Mouse (Mus musculus) myocyte (in vitro differentiated cells): ENCODE measurements at regions not wholly inside any gene's neighbourhood (a gene's known extent, or its start where the extent isn't known, plus 50 kb on each side); places are given as distances from the start of the nearest gene placed in this dataset.
A peak's percentile ranks its signal among the peaks of the same experiment; 100 is the strongest.
"Not testable (repeated sequence)": the region's sequence is repeated elsewhere in the genome, so short reads cannot be mapped to it uniquely, and the experiment has no call there.

Experiments used
- H3K27me3 ChIP-seq: one replicate; pipeline ENCODE4 v1.6.1; 2011; ENCODE audit not compliant: control insufficient read depth, insufficient read depth, insufficient read length
- H3K36me3 ChIP-seq: one replicate; pipeline ENCODE4 v1.6.1; 2011; ENCODE audit not compliant: control insufficient read depth, insufficient read depth
- H3K4me2 ChIP-seq: one replicate; pipeline ENCODE4 v1.6.1; 2011; ENCODE audit warnings: low read depth, control low read depth
- H3K4me3 ChIP-seq: one replicate; pipeline ENCODE4 v1.5.1; 2011; ENCODE audit warnings: mild to moderate bottlenecking, control low read depth, moderate library complexity
- H3K79me2 ChIP-seq: one replicate; pipeline ENCODE4 v1.6.1; 2011; ENCODE audit not compliant: control insufficient read depth, insufficient read depth
- H3ac ChIP-seq: one replicate; pipeline ENCODE4 v1.6.1; 2011; ENCODE audit not compliant: control insufficient read depth, insufficient read length
- E2F4 ChIP-seq: IDR thresholded peaks from one replicate; pipeline ENCODE4 v1.6.1; 2011; ENCODE audit warnings: mild to moderate bottlenecking, control low read depth, moderate library complexity; ENCODE audit not compliant: insufficient read depth
- MYOD1 ChIP-seq, 3 experiments: IDR thresholded peaks; one replicate each; pipeline ENCODE4 v1.6.1; 2011; ENCODE audit warnings: control low read depth in 2 of 3, low read depth in 2 of 3, mild to moderate bottlenecking in 2 of 3, moderate library complexity in 1 of 3; ENCODE audit not compliant: insufficient read length in 2 of 3, control insufficient read depth in 1 of 3
- POLR2A ChIP-seq: IDR thresholded peaks from one replicate; pipeline ENCODE4 v1.6.1; 2011; ENCODE audit warnings: low read depth, mild to moderate bottlenecking, control low read depth, moderate library complexity; ENCODE audit not compliant: insufficient read length
- TCF12 ChIP-seq: IDR thresholded peaks from one replicate; pipeline ENCODE4 v1.6.1; 2011; ENCODE audit warnings: mild to moderate bottlenecking, control low read depth; ENCODE audit not compliant: poor library complexity, insufficient read depth, severe bottlenecking
- USF1 ChIP-seq: IDR thresholded peaks from one replicate; pipeline ENCODE4 v1.6.1; 2011; ENCODE audit warnings: low read depth, mild to moderate bottlenecking, control low read depth, moderate library complexity

- no peaks in the 10 kb centered on the region for H3K27me3 ChIP-seq
- no peak overlapping the region for H3ac ChIP-seq
- H3K79me2 ChIP-seq: no peaks in the 10 kb centered on the region
- no peaks in the 10 kb centered on the region for H3K36me3 ChIP-seq
- no peak for TF ChIP-seq MYOD1 (IDR thresholded peaks at IDR 0.05; ENCODE audit: control insufficient read depth in 1 of 3, insufficient read length in 2 of 3, low read depth in 2 of 3)
- no peak for TF ChIP-seq TCF12
- no peak for TF ChIP-seq E2F4
- no peak for TF ChIP-seq POLR2A
- no peak for TF ChIP-seq USF1
- no peak overlapping the region for H3K4me3 ChIP-seq
- peak overlapping the region; percentile 20 for H3K4me2 ChIP-seq
Measured at GRCm38 (mm10) chr11:41598431-41598830, 402.2 kb downstream of the Gabrg2 start.

- H3K79me2 ChIP-seq: not testable (repeated sequence)
Measured at GRCm38 (mm10) chr11:41591426-41591825, 409.2 kb downstream of the Gabrg2 start.

More at GRCm38 (mm10) chr11:41591426-41591825, 409.2 kb downstream of the Gabrg2 start:
- not testable (repeated sequence) for H3ac ChIP-seq, H3K36me3 ChIP-seq, H3K27me3 ChIP-seq, H3K4me2 ChIP-seq, H3K4me3 ChIP-seq
